Mouse (Mus musculus) stomach, postnatal 0 days (tissue): ENCODE results near the gene Hdlbp. TPM values are rescaled to one million over a fixed set of nuclear protein-coding genes. Genes with fewer than 3 reads are reported as not detected.
A peak's percentile ranks its signal among the peaks of the same experiment; 100 is the strongest.
"Not testable (repeated sequence)": the region's sequence is repeated elsewhere in the genome, so short reads cannot be mapped to it uniquely, and the experiment has no call there.

Experiments used
- ATAC-seq: fragments of 200-750 bp; cut with Nextera tagmentation; 2 replicates; pipeline ENCODE4 v1.8.0; 2017; ENCODE audit not compliant: low FRiP score, low TSS enrichment
- DNase-seq: peaks from one replicate; pipeline ENCODE4 v3.0.0-alpha.2; 2016; ENCODE audit warnings: low spot score
- H3K27ac ChIP-seq: fragments of 300-500 bp; sonication (generic); replicated peaks from 2 replicates; pipeline ENCODE4 v1.5.1; 2014; ENCODE audit warnings: mild to moderate bottlenecking, control low read depth
- H3K27me3 ChIP-seq: fragments of 300-500 bp; sonication (generic); 2 replicates; pipeline ENCODE4 v1.6.1; 2014; ENCODE audit warnings: low read length; ENCODE audit not compliant: control insufficient read depth, insufficient read depth
- H3K36me3 ChIP-seq: fragments of 300-500 bp; sonication (generic); 2 replicates; pipeline ENCODE4 v1.6.1; 2014; ENCODE audit warnings: low read length, mixed read lengths; ENCODE audit not compliant: control insufficient read depth, insufficient read depth
- H3K4me1 ChIP-seq: fragments of 300-500 bp; sonication (generic); replicated peaks from 2 replicates; pipeline ENCODE4 v1.6.1; 2014; ENCODE audit warnings: antibody characterized with exemption; ENCODE audit not compliant: control insufficient read depth, insufficient read depth
- H3K4me2 ChIP-seq: fragments of 300-500 bp; sonication (generic); replicated peaks from 2 replicates; pipeline ENCODE4 v1.6.1; 2014; ENCODE audit warnings: low read depth, mild to moderate bottlenecking, control low read depth, moderate library complexity
- H3K4me3 ChIP-seq: fragments of 300-500 bp; sonication (generic); 2 replicates; pipeline ENCODE4 v1.5.1; 2014; ENCODE audit warnings: low read depth, low read length, control low read depth
- H3K9ac ChIP-seq: fragments of 300-500 bp; sonication (generic); 2 replicates; pipeline ENCODE4 v1.6.1; 2014; ENCODE audit warnings: mild to moderate bottlenecking, low read length, control low read depth, mixed read lengths
- H3K9me3 ChIP-seq: fragments of 300-500 bp; sonication (generic); 2 replicates; pipeline ENCODE4 v1.6.1; 2016; ENCODE audit warnings: low read length; ENCODE audit not compliant: control insufficient read depth
- CTCF ChIP-seq: IDR thresholded peaks from 2 replicates; pipeline ENCODE4 v1.5.1; 2016; ENCODE audit warnings: antibody characterized with exemption, low read depth, mild to moderate bottlenecking, moderate library complexity
- EP300 ChIP-seq: optimal IDR thresholded peaks from 2 replicates; pipeline ENCODE3; 2016; ENCODE audit warnings: antibody characterized with exemption
- whole genome bisulfite sequencing: fragments of 180-500 bp; shearing (Covaris S2); extraction: QIAGEN DNeasy Blood & Tissue Kit; methylation state at CpG from one replicate; pipeline ENCODE4 v1.1.7; 2014; 5-methylcytosine and 5-hydroxymethylcytosine counted together
- polyA plus RNA-seq: library from polyadenylated mRNA; unstranded; fragments of >200 nt; fragmentation: Nextera tagmentation; extraction: Ambion mirVana; gene quantifications from 2 replicates; pipeline ENCODE4 v1.2.1, GENCODE M21; 2015

Gene Hdlbp
- polyA plus RNA-seq, 1 experiment from 2014 or later, result 155 TPM

- under 1% methylated on average over 60 of the region's 71 CpGs for WGBS
These were observed 33.2 kb upstream of the Hdlbp start, which contains the start of gene Farp2 for GRCm38 (mm10) chr1:93511585-93512350. TSS of gene Farp2 (plus strand) at chr1:93512079.

GRCm38 (mm10) chr1:93508576-93508975, 30.0 kb upstream of the Hdlbp start:
- H3K4me3 ChIP-seq, H3K4me1 ChIP-seq, DNase-seq, H3K9ac ChIP-seq, H3K4me2 ChIP-seq, H3K27me3 ChIP-seq, H3K27ac ChIP-seq, H3K9me3 ChIP-seq, ATAC-seq: not testable (repeated sequence)
- H3K36me3 ChIP-seq, result peaks cover 12% of the 10 kb centered on the region
- WGBS, result 14% methylated on average over 1 of the region's 1 CpGs

More at GRCm38 (mm10) chr1:93511585-93512350, 33.2 kb upstream of the Hdlbp start, which contains the start of gene Farp2:
- ATAC-seq (peak; percentile 99), DNase-seq (peak; percentile 98)
- H3K27me3 ChIP-seq, result no peaks in the 10 kb centered on the region
- H3K36me3 ChIP-seq, result no peaks in the 10 kb centered on the region; the same call in none of the 2 replicates
- H3K4me3 ChIP-seq, result peak within 1 kb of the TSS; percentile 70
- peaks cover 3% of the 10 kb centered on the region; the same call in 1 of the 2 replicates for H3K4me1 ChIP-seq
- TF ChIP-seq CTCF (peak; percentile 10; the same call in 1 of the 2 replicates), EP300 (no peak)
- no peaks in the 10 kb centered on the region for H3K9me3 ChIP-seq
- H3K4me2 ChIP-seq, result peak within 1 kb of the TSS; percentile 81
- H3K27ac ChIP-seq, result peak within 1 kb of the TSS; percentile 86
- H3K9ac ChIP-seq, result peak within 1 kb of the TSS; percentile 80

- no peaks in the 10 kb centered on the region for H3K9me3 ChIP-seq
- H3K9ac ChIP-seq, result no peak overlapping the region
- no peak for ATAC-seq
- H3K27ac ChIP-seq, result no peak overlapping the region
- H3K36me3 ChIP-seq, result peaks cover 13% of the 10 kb centered on the region
- no peak overlapping the region for H3K4me3 ChIP-seq
- 59% methylated on average over 10 of the region's 10 CpGs for WGBS
- no peak overlapping the region for H3K4me2 ChIP-seq
- TF ChIP-seq CTCF (peak; percentile 75), EP300 (no peak)
- H3K27me3 ChIP-seq, result no peaks in the 10 kb centered on the region
- peaks cover 3% of the 10 kb centered on the region; the same call in 1 of the 2 replicates for H3K4me1 ChIP-seq
- peak; percentile 27 for DNase-seq
These were observed 28.5 kb upstream of the Hdlbp start for GRCm38 (mm10) chr1:93506944-93507676.

- H3K36me3 ChIP-seq, result 0 out of 2 replicates have a peak, but pooled peaks cover 10% of the 10 kb centered on the region
- no peaks in the 10 kb centered on the region for H3K4me1 ChIP-seq
- H3K9ac ChIP-seq, result no peak overlapping the region
- DNase-seq (no peak), ATAC-seq (no peak)
- no peak for TF ChIP-seq EP300
- no peak for TF ChIP-seq CTCF
- no peak overlapping the region for H3K4me3 ChIP-seq
- H3K27me3 ChIP-seq, result no peaks in the 10 kb centered on the region
- 74% methylated on average over 3 of the region's 3 CpGs for WGBS
- no peak overlapping the region for H3K4me2 ChIP-seq
- H3K9me3 ChIP-seq, result no peaks in the 10 kb centered on the region
- H3K27ac ChIP-seq, result no peak overlapping the region
These were observed 16.7 kb upstream of the Hdlbp start for GRCm38 (mm10) chr1:93495312-93495711.

- not testable (repeated sequence) for H3K4me3 ChIP-seq, H3K36me3 ChIP-seq, H3K27me3 ChIP-seq, ATAC-seq, H3K27ac ChIP-seq, H3K9ac ChIP-seq, DNase-seq, H3K9me3 ChIP-seq, H3K4me1 ChIP-seq, H3K4me2 ChIP-seq
- 88% methylated on average over 2 of the region's 3 CpGs for WGBS
These were observed 7.7 kb upstream of the Hdlbp start for GRCm38 (mm10) chr1:93486302-93486701.
